Mouse (Mus musculus) stomach, embryonic 14.5 days (tissue): Measurements from ENCODE around the gene Gm5615. TPM values are rescaled to one million over a fixed set of nuclear protein-coding genes. Genes with fewer than 3 reads are reported as not detected.

Experiments
- ATAC-seq: fragments of 200-750 bp; cut with Nextera tagmentation; 2 replicates; pipeline ENCODE4 v1.8.0; 2017; ENCODE audit warnings: low read depth, moderate TSS enrichment; ENCODE audit not compliant: insufficient number of reproducible peaks, insufficient read depth, low FRiP score
- H3K27ac ChIP-seq: fragments of 300-500 bp; sonication (generic); 2 replicates; pipeline ENCODE4 v1.5.1; 2014; ENCODE audit warnings: mild to moderate bottlenecking, low read length, moderate library complexity, mixed read lengths
- H3K27me3 ChIP-seq: fragments of 300-500 bp; sonication (generic); 2 replicates; pipeline ENCODE4 v1.6.1; 2014; ENCODE audit warnings: low read length, control low read depth, mixed read lengths; ENCODE audit not compliant: control insufficient read depth, insufficient read depth
- H3K36me3 ChIP-seq: fragments of 300-500 bp; sonication (generic); 2 replicates; pipeline ENCODE4 v1.6.1; 2014; ENCODE audit warnings: mild to moderate bottlenecking, control low read depth, low read length, moderate library complexity, mixed read lengths; ENCODE audit not compliant: control insufficient read depth, insufficient read depth
- H3K4me1 ChIP-seq: fragments of 300-500 bp; sonication (generic); 2 replicates; pipeline ENCODE4 v1.6.1; 2014; ENCODE audit warnings: low read length, control low read depth, mixed read lengths; ENCODE audit not compliant: control insufficient read depth, insufficient read depth
- H3K4me2 ChIP-seq: fragments of 300-500 bp; sonication (generic); replicated peaks from 2 replicates; pipeline ENCODE4 v1.6.1; 2014; ENCODE audit warnings: low read depth, low read length, control low read depth
- H3K4me3 ChIP-seq: fragments of 300-500 bp; sonication (generic); 2 replicates; pipeline ENCODE4 v1.5.1; 2014; ENCODE audit warnings: low read depth, low read length, control low read depth
- H3K9ac ChIP-seq: fragments of 300-500 bp; sonication (generic); replicated peaks from 2 replicates; pipeline ENCODE4 v1.6.1; 2014; ENCODE audit warnings: low read depth, mild to moderate bottlenecking, control low read depth, low read length, moderate library complexity, mixed read lengths
- H3K9me3 ChIP-seq: fragments of 300-500 bp; sonication (generic); 2 replicates; pipeline ENCODE4 v1.6.1; 2016; ENCODE audit warnings: low read depth, low read length, control low read depth; ENCODE audit not compliant: control insufficient read depth
- WGBS: fragments of 180-500 bp; shearing (Covaris S2); extraction: QIAGEN DNeasy Blood & Tissue Kit; methylation state at CpG from one replicate; pipeline ENCODE4 v1.1.7; 2014; 5-methylcytosine and 5-hydroxymethylcytosine counted together
- polyA plus RNA-seq: library from polyadenylated mRNA; unstranded; fragments of >200 nt; fragmentation: Nextera tagmentation; extraction: Ambion mirVana; gene quantifications from 2 replicates; pipeline ENCODE4 v1.2.1, GENCODE M21; 2014

The Gm5615 gene
- polyA plus RNA-seq = not detected in 2 replicates

- Histone ChIP-seq H3K4me3 (no peak within 1 kb of the TSS), H3K27me3 (no peaks in the 10 kb centered on the region), H3K9me3 (no peaks in the 10 kb centered on the region), H3K4me1 (no peaks in the 10 kb centered on the region), H3K36me3 (no peaks in the 10 kb centered on the region), H3K9ac (no peak within 1 kb of the TSS), H3K27ac (no peak within 1 kb of the TSS), H3K4me2 (no peak within 1 kb of the TSS)
- no peak for ATAC-seq
- 87% methylated on average over 2 of the region's 2 CpGs for WGBS
Observed at GRCm38 (mm10) chr9:36541863-36542262, at the start of gene Gm5615. Gm5615 (minus strand) TSS chr9:36541963.

DNA sequence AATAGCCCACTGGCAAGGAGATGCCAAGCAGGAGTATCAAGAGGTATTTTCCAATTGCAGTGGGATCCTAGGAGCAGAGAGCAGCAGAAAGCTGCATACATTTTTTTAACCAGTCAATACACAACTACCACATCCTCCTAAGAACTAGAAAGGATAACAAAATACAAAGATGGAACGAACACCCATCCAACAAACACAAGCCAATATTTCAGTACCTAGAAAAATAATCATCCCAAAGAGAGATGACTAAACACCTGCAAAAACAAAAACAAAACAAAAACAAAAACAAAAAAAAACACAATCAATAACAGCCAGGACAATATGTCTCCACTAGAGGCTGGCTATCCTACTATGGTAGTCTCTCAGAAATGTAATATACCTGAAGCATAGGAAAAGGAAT is 40.8 kb upstream of the Gm5615 start, which contains the start of gene Gm17689:
TSS of gene Gm17689 (minus strand) at position 101 of the 400 bp plus-strand sequence.
- WGBS = 75% methylated on average over 1 of the region's 1 CpGs
- Histone ChIP-seq H3K9me3 (no peaks in the 10 kb centered on the region; the same call in 1 of the 2 replicates), H3K4me3 (no peak within 1 kb of the TSS), H3K27me3 (no peaks in the 10 kb centered on the region), H3K4me2 (no peak within 1 kb of the TSS), H3K36me3 (no peaks in the 10 kb centered on the region), H3K9ac (no peak within 1 kb of the TSS), H3K27ac (no peak within 1 kb of the TSS), H3K4me1 (no peaks in the 10 kb centered on the region)
- no peak for ATAC-seq

GRCm38 (mm10) chr9:36504211-36504610 is 37.6 kb downstream of the Gm5615 start:
- Histone ChIP-seq H3K27me3 (no peaks in the 10 kb centered on the region), H3K36me3 (no peaks in the 10 kb centered on the region), H3K4me1 (no peaks in the 10 kb centered on the region), H3K27ac (no peak overlapping the region), H3K9me3 (0 out of 2 replicates have a peak, but pooled peaks cover 6% of the 10 kb centered on the region), H3K9ac (no peak overlapping the region), H3K4me3 (no peak overlapping the region), H3K4me2 (no peak overlapping the region)
- WGBS = 75% methylated on average over 5 of the region's 5 CpGs
- ATAC-seq = no peak

DNA sequence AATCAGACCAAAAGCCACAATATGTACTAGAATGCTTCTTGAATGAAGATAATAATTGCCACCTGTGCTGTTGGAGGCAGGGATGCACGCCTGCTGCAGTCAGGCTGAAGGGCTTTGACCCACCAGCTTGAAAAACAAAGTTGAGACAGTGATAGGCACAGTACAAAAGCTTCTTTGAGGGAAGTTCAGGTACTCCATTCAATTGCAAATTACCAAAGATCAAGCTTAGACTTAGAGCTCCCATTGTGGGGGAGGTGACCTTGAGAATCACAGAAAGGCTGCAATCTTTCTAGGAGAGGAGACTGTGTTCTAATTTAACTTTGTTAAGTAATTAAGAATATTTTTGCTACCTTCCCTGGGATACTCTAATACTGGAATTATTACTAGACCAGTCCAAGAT is 45.9 kb downstream of the Gm5615 start:
- no peak overlapping the region for H3K27ac ChIP-seq
- ATAC-seq = no peak
- no peaks in the 10 kb centered on the region for H3K36me3 ChIP-seq
- no peaks in the 10 kb centered on the region for H3K27me3 ChIP-seq
- WGBS = 57% methylated on average over 1 of the region's 1 CpGs
- H3K9ac ChIP-seq = no peak overlapping the region
- H3K4me3 ChIP-seq = no peak overlapping the region
- H3K4me2 ChIP-seq = no peak overlapping the region
- H3K4me1 ChIP-seq = no peaks in the 10 kb centered on the region
- H3K9me3 ChIP-seq = no peaks in the 10 kb centered on the region

DNA sequence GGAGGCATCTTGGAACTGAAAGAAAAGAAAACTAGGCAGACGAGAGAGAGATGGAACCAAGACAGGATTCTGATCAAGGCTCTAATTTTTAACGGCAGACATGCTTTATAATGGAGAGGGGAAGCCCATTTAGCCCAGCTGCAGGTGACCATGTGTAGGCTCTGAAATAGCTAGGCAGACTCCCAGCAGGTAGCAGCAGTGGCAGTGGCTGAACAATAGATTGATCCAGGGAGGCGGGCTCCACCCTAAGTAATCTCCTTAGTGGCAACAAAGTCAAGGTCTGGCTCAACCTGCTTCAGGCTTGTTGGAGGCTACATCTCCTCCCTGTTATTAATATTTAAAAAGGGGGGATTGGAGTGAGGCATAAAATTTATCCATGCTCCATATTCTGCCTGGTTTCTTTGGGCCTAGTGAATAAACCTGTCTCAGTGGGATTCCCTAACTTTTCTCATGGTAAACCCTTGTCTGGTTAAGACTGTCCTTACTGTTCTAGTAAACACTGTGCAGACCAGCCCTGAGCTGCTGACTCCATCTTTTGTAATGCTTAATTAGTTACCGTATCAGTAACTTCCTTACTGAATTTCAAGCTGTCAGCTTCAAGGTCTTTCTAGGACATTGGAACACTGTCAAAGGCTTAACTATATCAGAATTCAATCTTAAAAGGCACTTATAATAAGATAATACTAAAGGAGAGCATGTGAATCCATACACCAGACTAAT is 47.1 kb downstream of the Gm5615 start:
- Histone ChIP-seq H3K36me3 (no peaks in the 10 kb centered on the region), H3K27me3 (no peaks in the 10 kb centered on the region), H3K9me3 (no peaks in the 10 kb centered on the region), H3K9ac (no peak overlapping the region), H3K4me3 (no peak overlapping the region), H3K27ac (no peak overlapping the region), H3K4me2 (no peak overlapping the region), H3K4me1 (no peaks in the 10 kb centered on the region)
- 91% methylated on average over 4 of the region's 4 CpGs for WGBS
- ATAC-seq = no peak

Other genes starting within 250 kb of the Gm5615 start
- not detected in 2 replicates for gene Gm7257, start 110.1 kb downstream of the Gm5615 start, polyA plus RNA-seq
- gene Gm9513, start 66.3 kb downstream of the Gm5615 start, polyA plus RNA-seq = not detected in 2 replicates
- not detected in 2 replicates for gene Gm17689, start 40.7 kb upstream of the Gm5615 start, polyA plus RNA-seq
- gene A630095E13Rik, start 101.4 kb upstream of the Gm5615 start, polyA plus RNA-seq = not detected in 2 replicates
- not detected in 2 replicates for gene Acrv1, start 151.3 kb upstream of the Gm5615 start, polyA plus RNA-seq
- 42.0 and 42.6 TPM in 2 replicates for gene Chek1, start 185.1 kb upstream of the Gm5615 start, polyA plus RNA-seq
- 240 and 279 TPM in 2 replicates for gene Stt3a, start 225.7 kb upstream of the Gm5615 start, polyA plus RNA-seq